Mouse (Mus musculus) heart, adult 2 months (tissue): ENCODE results near the gene 5730522E02Rik. TPM values are rescaled to one million over a fixed set of nuclear protein-coding genes. Genes with fewer than 3 reads are reported as not detected.

Experiments used
- DNase-seq, 2 experiments: peaks; one replicate each; pipeline ENCODE4 v3.0.0; 2021
- H3K27ac ChIP-seq: fragments of 200-600 bp; 2 replicates; pipeline ENCODE4 v1.8.1; 2022
- H3K27me3 ChIP-seq: fragments of 200-500 bp; 2 replicates; pipeline ENCODE4 v1.6.1; 2012; ENCODE audit warnings: mild to moderate bottlenecking, low read length, inconsistent platforms, mixed read lengths; ENCODE audit not compliant: control insufficient read depth, insufficient read depth
- H3K36me3 ChIP-seq: fragments of 200-500 bp; 2 replicates; pipeline ENCODE4 v1.6.1; 2012; ENCODE audit warnings: low read length, inconsistent platforms; ENCODE audit not compliant: control insufficient read depth, insufficient read depth
- H3K4me1 ChIP-seq: fragments of 200-500 bp; 2 replicates; pipeline ENCODE4 v1.6.1; 2011; ENCODE audit warnings: low read length; ENCODE audit not compliant: control insufficient read depth, insufficient read depth
- H3K4me3 ChIP-seq: fragments of 200-600 bp; 2 replicates; pipeline ENCODE4 v1.8.1; 2022
- H3K79me2 ChIP-seq: fragments of 200-500 bp; replicated peaks from 2 replicates; pipeline ENCODE4 v1.6.1; 2012; ENCODE audit warnings: mild to moderate bottlenecking, inconsistent platforms, low read length, moderate library complexity, mixed read lengths; ENCODE audit not compliant: control insufficient read depth, insufficient read depth
- H3K9ac ChIP-seq: fragments of 200-500 bp; 2 replicates; pipeline ENCODE4 v1.6.1; 2012; ENCODE audit warnings: low read depth, mild to moderate bottlenecking, control low read depth, inconsistent platforms, low read length, mixed read lengths
- CTCF ChIP-seq: fragments of 200-600 bp; IDR thresholded peaks from 2 replicates; pipeline ENCODE4 v1.8.1; 2022; ENCODE audit warnings: antibody characterized with exemption, mild to moderate bottlenecking, moderate library complexity
- EP300 ChIP-seq: fragments of 200-500 bp; IDR thresholded peaks from 2 replicates; pipeline ENCODE4 v1.6.1; 2011; ENCODE audit warnings: low read depth, low read length, control low read depth; ENCODE audit not compliant: insufficient read depth
- POLR2A ChIP-seq: fragments of 200-500 bp; IDR thresholded peaks from 2 replicates; pipeline ENCODE4 v1.6.1; 2011; ENCODE audit warnings: mild to moderate bottlenecking, low read depth, low read length, control low read depth; ENCODE audit not compliant: insufficient read depth
- WGBS: fragments of 180-500 bp; shearing (Covaris S2); methylation state at CpG from one replicate; pipeline ENCODE4 v1.1.7; 2018; 5-methylcytosine and 5-hydroxymethylcytosine counted together
- intact Hi-C: fragments of 180-260 bp; cut with DNase I; formaldehyde crosslinking; loops from one replicate; pipeline ENCODE4 v1.15.1; 2025
- polyA plus RNA-seq: library from polyadenylated mRNA; depleted of rRNA; stranded (reverse); fragments of >200 nt; gene quantifications from 2 replicates; pipeline ENCODE4 v1.2.3, GENCODE M21; 2012
- total RNA-seq, 2 experiments: library from RNA; stranded (reverse); gene quantifications; 2 replicates each; pipeline ENCODE4 v1.2.3; 2021

5730522E02Rik gene
- total and polyA plus RNA-seq, 3 experiments = not detected

DNA sequence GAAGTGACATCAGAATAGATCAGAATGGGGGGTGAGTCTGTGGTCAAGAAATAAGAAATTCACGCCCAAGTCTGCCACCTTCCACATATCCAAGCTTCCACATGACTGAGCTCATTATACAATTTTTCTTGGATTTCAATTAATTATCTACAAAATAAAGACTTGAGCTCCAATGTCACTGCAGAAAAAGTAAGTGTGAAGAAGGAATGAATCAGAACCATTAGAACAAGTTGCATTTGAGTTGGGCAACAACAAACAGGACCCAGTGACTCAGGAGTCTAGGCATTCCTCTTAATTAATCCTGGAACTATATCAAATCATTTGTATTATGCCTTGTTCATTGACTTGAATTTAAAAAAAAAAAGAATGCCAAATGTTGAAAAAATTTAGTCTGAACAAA is 422.9 kb downstream of the 5730522E02Rik start:
- H3K9ac ChIP-seq = no peak overlapping the region
- no peaks in the 10 kb centered on the region for H3K4me1 ChIP-seq
- no peaks in the 10 kb centered on the region; the same call in 1 of the 2 replicates for H3K79me2 ChIP-seq
- no peak overlapping the region for H3K27ac ChIP-seq
- intact Hi-C loops = no loop called here
- H3K36me3 ChIP-seq = no peaks in the 10 kb centered on the region
- no peak overlapping the region for H3K4me3 ChIP-seq
- TF ChIP-seq EP300 (no peak), POLR2A (no peak), CTCF (no peak)
- peaks cover 3% of the 10 kb centered on the region; the same call in 1 of the 2 replicates for H3K27me3 ChIP-seq
- DNase-seq = no peak
- 73% methylated on average over 1 of the region's 1 CpGs for WGBS

DNA sequence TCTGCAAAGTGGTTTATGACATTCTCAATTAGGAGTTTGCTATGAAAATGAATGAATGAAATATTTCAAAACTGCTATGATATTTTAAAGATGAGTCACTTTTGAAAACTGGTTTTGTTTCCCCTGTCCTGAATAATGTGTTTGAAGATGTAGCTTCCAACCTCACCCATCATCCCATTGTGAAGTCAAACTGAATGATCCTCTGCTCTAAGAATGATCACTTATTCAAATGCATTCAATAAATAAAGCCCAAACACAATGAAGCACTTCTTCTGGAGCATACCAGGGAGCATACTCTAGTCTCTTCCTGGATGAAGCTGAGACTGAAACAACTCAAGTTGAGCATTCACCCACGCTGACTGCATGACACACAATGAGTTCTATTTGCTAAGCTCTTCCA is 438.3 kb downstream of the 5730522E02Rik start:
- intact Hi-C loops = no loop called here
- Histone ChIP-seq H3K36me3 (no peaks in the 10 kb centered on the region), H3K27ac (no peak overlapping the region), H3K9ac (no peak overlapping the region), H3K4me1 (no peaks in the 10 kb centered on the region), H3K79me2 (no peaks in the 10 kb centered on the region), H3K4me3 (no peak overlapping the region), H3K27me3 (no peaks in the 10 kb centered on the region)
- DNase-seq = no peak
- TF ChIP-seq EP300 = no peak
- TF ChIP-seq POLR2A = no peak
- no peak for TF ChIP-seq CTCF
- 71% methylated on average over 1 of the region's 1 CpGs for WGBS

DNA sequence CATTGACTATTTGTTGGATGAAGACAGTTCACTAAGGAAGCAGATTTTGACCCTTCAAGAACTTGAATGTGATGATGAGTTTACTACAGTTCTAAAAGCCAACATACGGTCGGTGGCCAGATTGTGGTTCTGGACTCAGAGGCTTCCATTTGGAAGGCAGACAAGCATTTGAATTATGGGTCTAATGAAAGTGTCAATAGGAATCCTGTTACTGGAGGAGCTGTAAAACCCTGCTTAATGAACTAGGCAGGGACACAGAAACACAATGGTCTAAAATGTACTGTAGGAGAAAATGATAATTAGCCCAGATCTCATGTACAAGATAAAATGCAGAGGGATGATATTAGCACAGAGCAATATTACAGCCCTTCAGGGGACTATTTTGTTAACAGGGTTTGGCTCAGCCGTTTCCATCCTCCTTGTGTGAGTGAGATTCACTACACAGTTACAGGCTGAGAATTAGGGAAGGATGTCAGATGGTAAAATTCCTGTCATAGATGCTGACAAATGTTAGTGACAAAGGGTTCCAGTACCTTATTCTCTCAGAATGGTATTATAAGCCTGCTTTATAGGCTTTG is 439.5 kb downstream of the 5730522E02Rik start:
- Histone ChIP-seq H3K79me2 (no peaks in the 10 kb centered on the region), H3K36me3 (no peaks in the 10 kb centered on the region), H3K27me3 (no peaks in the 10 kb centered on the region), H3K27ac (no peak overlapping the region), H3K4me3 (no peak overlapping the region), H3K9ac (no peak overlapping the region), H3K4me1 (no peaks in the 10 kb centered on the region)
- no peak for DNase-seq
- TF ChIP-seq POLR2A (no peak), CTCF (no peak), EP300 (no peak)
- 73% methylated on average over 3 of the region's 3 CpGs for whole genome bisulfite sequencing
- intact Hi-C loops = no loop called here

DNA sequence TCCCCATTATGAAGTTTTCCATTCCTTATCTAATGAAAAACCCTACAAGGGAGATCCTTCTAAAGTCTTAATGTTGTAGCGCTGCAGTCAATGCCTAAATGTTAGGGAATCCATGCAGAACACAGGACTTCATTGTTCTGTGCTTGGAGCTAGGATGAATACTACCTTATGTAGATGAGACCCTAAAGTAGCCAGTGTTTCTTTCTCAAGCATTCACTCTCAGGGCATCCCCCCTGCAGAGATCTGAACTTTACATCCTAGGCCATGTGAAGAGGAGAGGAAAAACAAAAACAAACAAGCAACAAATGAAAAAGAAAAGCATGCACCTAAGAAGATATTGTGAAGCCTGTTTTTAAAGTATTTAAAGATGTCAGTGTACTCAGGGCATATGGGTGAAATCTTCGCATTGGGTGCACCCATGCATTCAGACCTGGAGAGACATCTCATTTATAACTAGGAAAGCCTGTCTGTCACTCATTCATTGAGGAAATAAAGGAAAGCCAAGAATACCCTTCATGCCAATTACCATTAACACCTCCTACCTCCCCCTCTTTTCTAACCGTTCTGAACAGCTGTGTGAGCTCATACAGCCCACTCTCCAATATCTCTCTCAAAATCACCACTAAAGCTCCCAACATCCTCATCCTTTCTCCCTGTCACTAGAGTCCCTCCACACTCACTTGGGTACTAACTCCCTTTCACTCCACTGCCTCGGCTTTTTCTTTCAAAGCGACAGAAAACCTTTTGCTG is 442.8 kb downstream of the 5730522E02Rik start:
- intact Hi-C loops = no loop called here
- H3K4me1 ChIP-seq = no peaks in the 10 kb centered on the region
- H3K36me3 ChIP-seq = no peaks in the 10 kb centered on the region
- no peak overlapping the region for H3K4me3 ChIP-seq
- H3K27ac ChIP-seq = no peak overlapping the region
- WGBS = 54% methylated on average over 5 of the region's 5 CpGs
- no peaks in the 10 kb centered on the region for H3K27me3 ChIP-seq
- no peaks in the 10 kb centered on the region for H3K79me2 ChIP-seq
- DNase-seq = no peak
- H3K9ac ChIP-seq = no peak overlapping the region
- no peak for TF ChIP-seq CTCF
- TF ChIP-seq EP300 = no peak
- TF ChIP-seq POLR2A = no peak

DNA sequence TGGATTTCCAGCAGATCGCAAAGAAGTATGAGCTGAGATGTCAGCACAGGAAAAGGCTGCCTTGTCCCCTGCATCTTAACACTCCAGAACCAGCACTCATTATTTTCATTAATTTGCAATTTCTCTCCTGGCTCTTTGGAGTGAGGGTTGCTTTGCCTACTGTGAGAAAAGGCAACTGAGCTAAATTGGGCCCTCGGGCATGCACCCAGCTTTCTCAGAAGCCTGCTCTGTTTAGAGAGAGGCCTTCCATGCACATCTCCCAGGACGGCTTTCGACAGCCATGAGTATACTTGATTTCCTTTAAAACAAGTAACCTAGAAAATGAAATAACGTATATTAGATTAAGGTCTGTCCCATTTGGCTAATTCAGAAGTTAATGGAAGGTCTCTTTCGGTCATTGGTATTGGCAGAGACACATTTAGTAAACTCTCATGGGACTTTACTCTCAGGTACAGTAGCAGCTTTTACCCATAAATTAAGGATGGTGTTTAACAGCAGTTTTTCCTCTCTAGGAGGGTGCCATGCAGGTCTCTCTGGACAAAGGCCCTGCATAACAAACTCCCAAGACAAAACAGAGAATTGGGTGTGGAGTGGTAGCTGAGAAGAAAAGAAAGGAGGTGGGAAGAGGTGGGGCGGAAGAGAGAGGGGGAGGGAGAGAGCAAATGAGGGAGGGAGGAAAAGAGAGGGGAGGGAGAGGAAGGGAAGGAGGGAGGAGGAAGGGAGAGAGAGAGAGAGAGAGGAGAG is 457.2 kb downstream of the 5730522E02Rik start:
- H3K4me3 ChIP-seq = no peak overlapping the region
- no peak overlapping the region for H3K9ac ChIP-seq
- TF ChIP-seq CTCF (no peak), POLR2A (no peak), EP300 (no peak)
- no peaks in the 10 kb centered on the region for H3K4me1 ChIP-seq
- H3K36me3 ChIP-seq = no peaks in the 10 kb centered on the region
- intact Hi-C loops = no loop called here
- WGBS = 74% methylated on average over 7 of the region's 7 CpGs
- no peaks in the 10 kb centered on the region for H3K79me2 ChIP-seq
- H3K27ac ChIP-seq = no peak overlapping the region
- no peaks in the 10 kb centered on the region for H3K27me3 ChIP-seq
- DNase-seq = no peak
